Mouse (Mus musculus): ENCODE data around the gene Hist3h2ba. TPM values are rescaled to one million over a fixed set of nuclear protein-coding genes. Genes with fewer than 3 reads are reported as not detected.

Gene Hist3h2ba
- polyA plus RNA-seq, 1 experiment from 2014 or later: 359 TPM

DNA sequence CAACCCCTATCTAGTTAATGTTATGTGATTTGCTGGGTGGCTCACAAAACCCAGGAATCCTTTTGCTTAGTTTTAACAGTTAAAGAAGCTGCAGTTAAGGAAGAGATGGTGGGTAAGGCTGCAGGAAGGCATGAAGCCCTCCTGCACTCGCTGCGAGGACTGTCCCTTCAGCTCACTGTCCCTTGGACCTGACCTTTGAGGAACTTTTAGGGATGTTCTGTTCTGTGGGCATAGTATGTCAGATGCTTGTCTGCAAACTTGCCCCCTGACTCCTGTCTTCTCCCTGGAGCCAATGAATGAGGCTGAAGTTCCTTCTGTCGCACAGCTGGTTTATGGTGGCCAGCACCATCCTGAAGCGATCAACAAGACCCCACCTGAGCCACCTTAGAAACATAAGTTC, 40.4 kb downstream of the Hist3h2ba start:
- WGBS: 98% methylated on average over 4 of the region's 4 CpGs
- Histone ChIP-seq H3K9me3 (replicated peaks; ENCODE audit: control insufficient read depth, low read length) (no peaks in the 10 kb centered on the region), H3K36me3 (ENCODE audit: control insufficient read depth, insufficient read depth, low read length) (peaks cover 67% of the 10 kb centered on the region), H3K27ac (ENCODE audit: low read depth, low read length) (no peak overlapping the region), H3K4me3 (ENCODE audit: low read depth, low read length) (no peak overlapping the region), H3K27me3 (replicated peaks; ENCODE audit: control insufficient read depth, insufficient read depth, low read length) (no peaks in the 10 kb centered on the region; the same call in 1 of the 2 replicates), H3K9ac (ENCODE audit: low read length) (no peak overlapping the region), H3K4me2 (ENCODE audit: low read length) (no peak overlapping the region), H3K4me1 (ENCODE audit: control insufficient read depth, insufficient read depth, low read length) (0 out of 2 replicates have a peak, but pooled peaks cover 2% of the 10 kb centered on the region)
- ATAC-seq: no peak
- DNase-seq (ENCODE audit: low spot score): no peak

DNA sequence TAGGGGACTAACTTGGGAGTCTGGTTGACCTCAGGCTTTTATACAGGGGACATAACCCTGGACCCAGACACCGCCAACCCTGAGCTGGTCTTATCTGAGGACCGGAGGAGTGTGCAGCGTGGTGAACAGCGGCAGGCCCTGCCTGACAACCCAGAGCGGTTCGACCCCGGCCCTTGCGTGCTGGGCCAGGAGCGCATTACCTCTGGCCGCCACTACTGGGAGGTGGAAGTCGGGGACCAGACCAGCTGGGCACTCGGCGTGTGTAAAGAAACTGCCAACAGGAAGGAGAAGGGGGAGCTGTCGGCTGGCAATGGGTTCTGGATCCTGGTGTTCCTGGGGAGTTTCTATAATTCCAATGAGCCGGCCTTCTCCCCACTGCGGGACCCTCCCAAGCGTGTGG, 41.4 kb downstream of the Hist3h2ba start:
- DNase-seq (ENCODE audit: low spot score) (no peak), ATAC-seq (no peak)
- Histone ChIP-seq H3K36me3 (ENCODE audit: control insufficient read depth, insufficient read depth, low read length) (peaks cover 57% of the 10 kb centered on the region), H3K27me3 (replicated peaks; ENCODE audit: control insufficient read depth, insufficient read depth, low read length) (no peaks in the 10 kb centered on the region; the same call in 1 of the 2 replicates), H3K4me1 (ENCODE audit: control insufficient read depth, insufficient read depth, low read length) (0 out of 2 replicates have a peak, but pooled peaks cover 3% of the 10 kb centered on the region), H3K9ac (ENCODE audit: low read length) (no peak overlapping the region), H3K27ac (ENCODE audit: low read depth, low read length) (no peak overlapping the region), H3K9me3 (replicated peaks; ENCODE audit: control insufficient read depth, low read length) (no peaks in the 10 kb centered on the region), H3K4me3 (ENCODE audit: low read depth, low read length) (no peak overlapping the region), H3K4me2 (ENCODE audit: low read length) (no peak overlapping the region)
- 91% methylated on average over 17 of the region's 17 CpGs for WGBS

DNA sequence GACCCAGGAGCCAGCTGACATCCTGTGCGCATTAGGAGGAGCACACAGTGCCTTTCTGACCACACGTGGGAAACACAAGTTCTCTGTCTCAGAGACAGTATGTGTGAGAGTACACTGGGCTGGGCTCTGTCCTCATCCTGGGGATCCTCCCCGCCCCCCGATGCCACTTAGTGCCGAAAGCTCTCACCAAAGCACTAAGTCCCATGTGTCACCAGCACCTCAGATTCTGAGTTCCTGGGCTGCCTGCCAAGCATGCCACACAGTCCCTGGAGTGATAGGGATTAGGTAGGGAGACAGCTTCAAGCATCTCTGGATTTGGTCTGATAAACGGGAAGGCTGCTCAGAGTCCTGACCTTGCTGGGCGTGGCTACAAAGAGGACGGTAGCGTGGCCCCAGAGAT, 42.1 kb downstream of the Hist3h2ba start:
- H3K4me2 ChIP-seq (ENCODE audit: low read length): no peak overlapping the region
- H3K27ac ChIP-seq (ENCODE audit: low read depth, low read length): no peak overlapping the region
- H3K4me3 ChIP-seq (ENCODE audit: low read depth, low read length): no peak overlapping the region
- H3K4me1 ChIP-seq (ENCODE audit: control insufficient read depth, insufficient read depth, low read length): 0 out of 2 replicates have a peak, but pooled peaks cover 3% of the 10 kb centered on the region
- H3K36me3 ChIP-seq (ENCODE audit: control insufficient read depth, insufficient read depth, low read length): peaks cover 51% of the 10 kb centered on the region
- no peak overlapping the region for H3K9ac ChIP-seq (ENCODE audit: low read length)
- H3K9me3 ChIP-seq (replicated peaks; ENCODE audit: control insufficient read depth, low read length): no peaks in the 10 kb centered on the region
- no peaks in the 10 kb centered on the region; the same call in 1 of the 2 replicates for H3K27me3 ChIP-seq (replicated peaks; ENCODE audit: control insufficient read depth, insufficient read depth, low read length)
- DNase-seq (ENCODE audit: low spot score): peak; percentile 15
- WGBS: 85% methylated on average over 9 of the region's 9 CpGs
- ATAC-seq: no peak

DNA sequence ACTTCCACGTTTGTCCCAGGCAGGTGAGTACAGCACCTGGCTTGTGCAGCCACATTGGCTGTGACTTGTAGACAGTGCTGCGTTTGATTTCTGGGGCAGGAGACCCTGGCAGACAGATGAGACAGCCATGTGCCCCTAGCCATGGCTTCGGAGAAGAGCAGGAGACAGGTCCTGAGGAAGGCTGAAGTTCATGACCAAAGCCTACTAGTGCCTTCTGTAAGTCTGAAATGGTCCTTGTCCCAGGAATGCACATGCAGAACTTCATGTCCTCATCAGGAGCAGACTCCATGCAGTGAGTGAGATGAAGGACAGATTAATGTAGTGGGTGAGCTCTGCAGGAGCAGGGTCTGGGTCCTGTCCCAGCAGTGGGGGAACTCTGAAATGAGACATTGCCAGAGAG, 43.2 kb downstream of the Hist3h2ba start:
- DNase-seq (ENCODE audit: low spot score) (no peak), ATAC-seq (no peak)
- Histone ChIP-seq H3K4me3 (ENCODE audit: low read depth, low read length) (no peak overlapping the region), H3K27ac (ENCODE audit: low read depth, low read length) (no peak overlapping the region), H3K27me3 (replicated peaks; ENCODE audit: control insufficient read depth, insufficient read depth, low read length) (no peaks in the 10 kb centered on the region; the same call in 1 of the 2 replicates), H3K9ac (ENCODE audit: low read length) (no peak overlapping the region), H3K36me3 (ENCODE audit: control insufficient read depth, insufficient read depth, low read length) (peaks cover 40% of the 10 kb centered on the region), H3K9me3 (replicated peaks; ENCODE audit: control insufficient read depth, low read length) (no peaks in the 10 kb centered on the region), H3K4me1 (ENCODE audit: control insufficient read depth, insufficient read depth, low read length) (0 out of 2 replicates have a peak, but pooled peaks cover 3% of the 10 kb centered on the region), H3K4me2 (ENCODE audit: low read length) (no peak overlapping the region)
- WGBS: 89% methylated on average over 3 of the region's 3 CpGs

DNA sequence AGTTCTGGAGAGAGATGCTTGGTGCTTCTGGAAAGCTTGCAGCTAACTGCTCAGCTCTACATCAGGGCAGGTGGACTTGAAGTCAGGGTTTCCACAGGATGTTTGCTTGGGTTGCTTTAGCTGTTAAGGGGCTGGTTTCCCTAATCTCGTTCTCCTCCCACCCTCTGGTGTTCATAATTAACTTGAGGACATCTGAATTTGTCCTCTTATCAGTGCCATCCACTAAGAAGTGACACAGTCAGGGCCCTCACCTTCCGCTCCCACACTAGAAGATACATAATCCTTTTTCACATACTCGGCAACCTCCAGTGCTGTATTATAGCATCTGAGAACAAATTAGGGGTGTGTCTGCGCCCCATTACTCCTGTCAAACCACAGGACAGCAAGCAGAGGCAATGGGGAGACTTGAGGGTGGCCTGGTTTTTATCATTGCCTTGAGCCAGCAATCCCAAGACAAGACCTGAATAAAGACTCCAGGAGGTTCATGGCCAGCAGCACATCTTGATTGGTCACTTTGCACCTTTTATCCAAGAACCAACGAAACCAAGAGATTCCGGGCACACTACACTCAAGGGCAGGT, 44.5 kb downstream of the Hist3h2ba start:
- WGBS: 81% methylated on average over 6 of the region's 6 CpGs
- no peak overlapping the region for H3K4me2 ChIP-seq (ENCODE audit: low read length)
- H3K4me1 ChIP-seq (ENCODE audit: control insufficient read depth, insufficient read depth, low read length): 0 out of 2 replicates have a peak, but pooled peaks cover 3% of the 10 kb centered on the region
- no peaks in the 10 kb centered on the region for H3K9me3 ChIP-seq (replicated peaks; ENCODE audit: control insufficient read depth, low read length)
- H3K27me3 ChIP-seq (replicated peaks; ENCODE audit: control insufficient read depth, insufficient read depth, low read length): no peaks in the 10 kb centered on the region; the same call in 1 of the 2 replicates
- ATAC-seq (no peak), DNase-seq (ENCODE audit: low spot score) (no peak)
- H3K4me3 ChIP-seq (ENCODE audit: low read depth, low read length): no peak overlapping the region
- H3K27ac ChIP-seq (ENCODE audit: low read depth, low read length): no peak overlapping the region
- H3K9ac ChIP-seq (ENCODE audit: low read length): no peak overlapping the region
- peaks cover 29% of the 10 kb centered on the region for H3K36me3 ChIP-seq (ENCODE audit: control insufficient read depth, insufficient read depth, low read length)

DNA sequence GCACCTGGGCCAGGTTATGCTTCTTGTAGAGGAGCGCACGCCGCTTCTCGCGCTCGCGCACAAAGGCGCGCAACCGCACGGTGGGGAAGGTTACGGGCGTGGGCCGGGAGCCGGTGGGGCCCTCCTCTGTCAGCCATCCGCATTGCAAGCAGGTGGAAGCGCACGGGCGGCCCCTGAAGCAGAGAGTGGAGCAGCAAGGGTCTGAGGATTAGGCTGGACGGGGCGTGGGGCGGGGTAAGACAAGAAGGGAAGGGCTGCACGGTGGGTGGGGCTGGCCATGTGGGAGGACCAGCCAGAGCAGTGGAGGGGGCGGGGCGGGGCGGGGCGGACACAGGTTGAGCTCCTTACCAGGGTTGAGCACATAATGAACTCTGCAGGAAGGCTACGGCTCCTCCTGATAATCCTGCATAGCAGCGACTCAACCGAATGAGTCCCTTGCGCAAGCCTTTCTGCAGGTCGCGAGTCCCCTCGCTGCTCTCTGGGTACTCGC, 45.7 kb downstream of the Hist3h2ba start:
- Histone ChIP-seq H3K4me3 (ENCODE audit: low read depth, low read length) (peak overlapping the region; percentile 38), H3K27me3 (replicated peaks; ENCODE audit: control insufficient read depth, insufficient read depth, low read length) (no peaks in the 10 kb centered on the region; the same call in 1 of the 2 replicates), H3K36me3 (ENCODE audit: control insufficient read depth, insufficient read depth, low read length) (peaks cover 17% of the 10 kb centered on the region), H3K4me2 (ENCODE audit: low read length) (peak overlapping the region; percentile 57), H3K9me3 (replicated peaks; ENCODE audit: control insufficient read depth, low read length) (no peaks in the 10 kb centered on the region), H3K4me1 (ENCODE audit: control insufficient read depth, insufficient read depth, low read length) (0 out of 2 replicates have a peak, but pooled peaks cover 3% of the 10 kb centered on the region), H3K9ac (ENCODE audit: low read length) (peak overlapping the region; percentile 47), H3K27ac (ENCODE audit: low read depth, low read length) (no peak overlapping the region)
- peak; percentile 40 for DNase-seq (ENCODE audit: low spot score)
- peak; percentile 71 for ATAC-seq
- under 1% methylated on average over 34 of the region's 35 CpGs for WGBS

DNA sequence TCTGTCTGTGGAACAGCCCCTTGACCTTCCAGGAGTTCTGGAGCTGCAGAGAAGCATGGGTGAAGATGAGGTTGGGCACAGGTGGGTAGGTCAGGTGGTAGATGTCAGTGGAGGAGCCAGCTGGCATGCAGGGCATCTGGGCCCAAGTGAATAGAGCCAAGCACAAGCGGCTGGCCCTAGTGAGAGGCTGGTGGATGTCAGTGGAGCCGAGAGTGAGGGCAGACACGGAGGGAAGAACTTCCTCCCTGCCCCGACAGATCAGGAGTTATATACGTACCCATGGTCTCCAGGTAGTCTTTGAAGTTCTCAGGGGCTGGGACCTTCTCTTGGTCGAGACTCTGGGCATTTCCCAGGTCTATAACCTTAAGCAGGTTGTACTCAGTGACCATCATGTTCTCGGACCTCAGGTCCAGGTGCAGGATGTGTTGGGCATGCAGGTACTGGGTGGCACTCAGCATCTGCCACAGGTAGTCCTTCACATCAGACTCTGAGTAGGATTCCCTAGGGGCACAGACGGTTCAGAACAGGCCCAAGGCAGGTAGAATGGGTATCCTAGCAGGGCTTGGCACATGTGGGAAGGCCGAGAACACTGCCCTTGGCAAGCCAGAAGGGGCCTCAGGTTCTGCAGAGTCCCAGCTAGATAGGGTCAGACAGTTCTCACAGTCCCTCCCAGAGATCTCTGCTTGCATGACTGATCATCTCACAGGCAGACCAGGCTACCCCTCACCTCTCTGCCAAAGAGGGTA, 46.5 kb downstream of the Hist3h2ba start:
- Histone ChIP-seq H3K27ac (ENCODE audit: low read depth, low read length) (no peak overlapping the region), H3K9ac (ENCODE audit: low read length) (no peak overlapping the region), H3K36me3 (ENCODE audit: control insufficient read depth, insufficient read depth, low read length) (peaks cover 9% of the 10 kb centered on the region), H3K4me1 (ENCODE audit: control insufficient read depth, insufficient read depth, low read length) (0 out of 2 replicates have a peak, but pooled peaks cover 3% of the 10 kb centered on the region), H3K9me3 (replicated peaks; ENCODE audit: control insufficient read depth, low read length) (no peaks in the 10 kb centered on the region), H3K4me2 (ENCODE audit: low read length) (no peak overlapping the region; the same call in 1 of the 2 replicates), H3K4me3 (ENCODE audit: low read depth, low read length) (no peak overlapping the region), H3K27me3 (replicated peaks; ENCODE audit: control insufficient read depth, insufficient read depth, low read length) (no peaks in the 10 kb centered on the region; the same call in 1 of the 2 replicates)
- DNase-seq (ENCODE audit: low spot score): no peak
- WGBS: 81% methylated on average over 9 of the region's 9 CpGs
- ATAC-seq: no peak

DNA sequence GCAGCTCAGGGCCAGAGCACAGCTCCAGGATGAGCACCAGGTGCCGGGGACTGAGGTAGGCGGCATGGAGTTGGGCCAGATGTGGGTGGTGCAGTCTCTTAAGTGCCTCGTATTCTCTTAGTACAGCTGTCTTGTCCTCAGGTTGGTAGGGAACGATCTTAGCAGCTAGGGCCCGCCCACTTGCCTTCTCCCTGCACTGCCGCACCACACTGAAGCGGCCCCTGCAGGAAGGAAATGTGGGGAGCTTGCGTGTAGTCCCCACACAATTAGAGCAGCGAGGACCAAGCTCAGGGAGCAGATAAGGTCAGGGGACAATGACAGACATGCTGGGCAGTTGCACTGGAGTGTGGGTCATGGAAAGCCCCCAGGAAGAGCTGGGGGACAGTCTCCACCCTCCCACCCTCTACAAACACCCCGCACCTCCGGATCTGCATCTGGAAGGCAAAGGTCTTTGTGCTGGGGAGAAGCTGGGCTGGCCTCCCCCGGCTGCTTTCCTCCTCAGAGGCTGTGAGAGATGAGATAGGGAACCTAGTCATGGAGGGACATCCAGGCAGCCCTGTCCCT, 47.2 kb downstream of the Hist3h2ba start:
- Histone ChIP-seq H3K4me1 (ENCODE audit: control insufficient read depth, insufficient read depth, low read length) (0 out of 2 replicates have a peak, but pooled peaks cover 3% of the 10 kb centered on the region), H3K36me3 (ENCODE audit: control insufficient read depth, insufficient read depth, low read length) (peaks cover 2% of the 10 kb centered on the region; the same call in 1 of the 2 replicates), H3K4me2 (ENCODE audit: low read length) (no peak overlapping the region), H3K4me3 (ENCODE audit: low read depth, low read length) (no peak overlapping the region), H3K9ac (ENCODE audit: low read length) (no peak overlapping the region), H3K9me3 (replicated peaks; ENCODE audit: control insufficient read depth, low read length) (no peaks in the 10 kb centered on the region), H3K27ac (ENCODE audit: low read depth, low read length) (no peak overlapping the region), H3K27me3 (replicated peaks; ENCODE audit: control insufficient read depth, insufficient read depth, low read length) (no peaks in the 10 kb centered on the region; the same call in 1 of the 2 replicates)
- ATAC-seq: no peak
- DNase-seq (ENCODE audit: low spot score): no peak
- 55% methylated on average over 12 of the region's 12 CpGs for WGBS

Measured in forebrain, embryonic 14.5 days (tissue).